Mouse (Mus musculus): ENCODE results near the gene Ror2.

- TF ChIP-seq CTCF (IDR thresholded peaks at IDR 0.05; ENCODE audit: control insufficient read depth, insufficient read depth, insufficient replicate concordance, low read depth, low read length) (no peak), POLR2A (IDR thresholded peaks at IDR 0.05; ENCODE audit: control insufficient read depth, low read depth, low read length) (no peak)
Measured at GRCm38 (mm10) chr13:53068461-53068860, 217.5 kb downstream of the Ror2 start.
